In genomic region chr9:122225309-122225708, GRCm38 (mm10) we compare ENCODE assay signal across 9 mouse cellular contexts.
DNase-seq lines count a peak whose midpoint lies in the region; ATAC-seq and TF ChIP-seq lines count a peak whose summit lies in the region.
"Had no signal": no experiment of that assay in that cellular context is flagged by ENCODE, and none has a peak within 500 bp of the region (broad histone marks: within the 10 kb centered on the region; RNA-seq: fewer than 3 reads in every experiment).

No protein-coding gene starts in this region.

- no peaks in the 10 kb centered on the region for H3K36me3 ChIP-seq in ES-Bruce4 (ENCODE audit: control insufficient read depth, insufficient read depth, low read length, poor library complexity, severe bottlenecking)
- H3K36me3 ChIP-seq in limb, embryonic 14.5 days (ENCODE audit: control insufficient read depth, insufficient read depth, low read length): no peaks in the 10 kb centered on the region
- H3K36me3 ChIP-seq: limb, embryonic 13.5 days had no signal

- no peak for TF ChIP-seq POLR2A in ES-Bruce4 (IDR thresholded peaks at IDR 0.05; ENCODE audit: insufficient read depth, low read length)
- TF ChIP-seq POLR2A in limb, embryonic 14.5 days (IDR thresholded peaks at IDR 0.05; ENCODE audit: borderline replicate concordance, extremely low read depth, insufficient read depth, insufficient read length): no peak

- H3K4me1 ChIP-seq in ES-Bruce4 (ENCODE audit: control insufficient read depth, insufficient read depth, low read length): no peaks in the 10 kb centered on the region
- H3K4me1 ChIP-seq in limb, embryonic 14.5 days (ENCODE audit: control insufficient read depth, insufficient read depth, low read length): no peaks in the 10 kb centered on the region

- TF ChIP-seq CTCF in ES-Bruce4 (IDR thresholded peaks at IDR 0.05; ENCODE audit: low read depth, low read length): peak; percentile 60

- no peak overlapping the region for H3K27ac ChIP-seq in ES-Bruce4 (ENCODE audit: insufficient read depth, low read length)
- no peak overlapping the region for H3K27ac ChIP-seq in limb, embryonic 14.5 days (replicated peaks; ENCODE audit: low read depth, low read length)
- H3K27ac ChIP-seq: limb, embryonic 13.5 days had no signal

- no peak for TF ChIP-seq EP300 in ES-Bruce4 (IDR thresholded peaks at IDR 0.05; ENCODE audit: insufficient read depth, low read depth, low read length)

- H3K27me3 ChIP-seq in ES-Bruce4 (ENCODE audit: control insufficient read depth, insufficient read depth, low read length, poor library complexity, severe bottlenecking): no peaks in the 10 kb centered on the region
- H3K27me3 ChIP-seq in limb, embryonic 14.5 days (ENCODE audit: control insufficient read depth, insufficient read depth, low read length): no peaks in the 10 kb centered on the region

- 44% methylated on average over 7 of the region's 7 CpGs for WGBS in limb, embryonic 14.5 days

- no peaks in the 10 kb centered on the region for H3K9me3 ChIP-seq in ES-Bruce4 (replicated peaks; ENCODE audit: control insufficient read depth, insufficient read depth, low read length, poor library complexity, severe bottlenecking)
- no peaks in the 10 kb centered on the region for H3K9me3 ChIP-seq in limb, embryonic 14.5 days (ENCODE audit: control insufficient read depth, low read length)
- H3K9me3 ChIP-seq: limb, embryonic 13.5 days had no signal

- no peak overlapping the region for H3K4me2 ChIP-seq in limb, embryonic 14.5 days (replicated peaks; ENCODE audit: low read depth, low read length, severe bottlenecking)
- H3K4me2 ChIP-seq: limb, embryonic 13.5 days had no signal

- no peak for ATAC-seq in limb, embryonic 14.5 days (ENCODE audit: low FRiP score, low read depth)

- DNase-seq in layer of hippocampus, adult 11-12 months (ENCODE audit: low spot score): peak; percentile 44
- DNase-seq in layer of hippocampus, adult 8-10 months (ENCODE audit: low spot score in 2 of 2): no peak
- DNase-seq in cerebellum, postnatal 25 days: peak; percentile 47 to 49
- DNase-seq in heart, postnatal 10 days: peak; percentile 58 to 64
- peak; percentile 70 for DNase-seq in limb, embryonic 14.5 days (ENCODE audit: low spot score)
- peak; percentile 73 for DNase-seq in retina, postnatal 1 day
- DNase-seq in T-cell, adult 2 months (ENCODE audit: low spot score): no peak

- intact Hi-C loops in heart, postnatal 10 days (cut with DNase I): loop anchor here (2.0 kb wide), 1 partner anchor 21 kb away; no protein-coding TSS in a partner anchor

- no peak overlapping the region for H3K9ac ChIP-seq in ES-Bruce4 (ENCODE audit: low read depth, poor library complexity, severe bottlenecking)
- no peak overlapping the region for H3K9ac ChIP-seq in limb, embryonic 14.5 days (ENCODE audit: low read depth, low read length, severe bottlenecking)
- H3K9ac ChIP-seq: limb, embryonic 13.5 days had no signal

- no peak overlapping the region for H3K4me3 ChIP-seq in ES-Bruce4 (ENCODE audit: low read depth, low read length)
- no peak overlapping the region for H3K4me3 ChIP-seq in limb, embryonic 14.5 days (replicated peaks; ENCODE audit: low read length)
- H3K4me3 ChIP-seq: limb, embryonic 13.5 days had no signal

Comparison
In these comparisons a context has a peak if more than half of its experiments do, and no peak if none do; other contexts are left out.
1. DNase-seq: peak in layer of hippocampus, adult 11-12 months (single experiment), cerebellum, postnatal 25 days (2 of 2), heart, postnatal 10 days (2 of 2), limb, embryonic 14.5 days (single experiment) and retina, postnatal 1 day (single experiment); none in layer of hippocampus, adult 8-10 months (0 of 2) and T-cell, adult 2 months (single experiment).